Mouse (Mus musculus) stomach, embryonic 14.5 days (tissue): ENCODE data around the gene 6030468B19Rik. TPM values are rescaled to one million over a fixed set of nuclear protein-coding genes. Genes with fewer than 3 reads are reported as not detected.
"Not testable (repeated sequence)": the region's sequence is repeated elsewhere in the genome, so short reads cannot be mapped to it uniquely, and the experiment has no call there.

Experiments used
- ATAC-seq: fragments of 200-750 bp; cut with Nextera tagmentation; 2 replicates; pipeline ENCODE4 v1.8.0; 2017; ENCODE audit warnings: low read depth, moderate TSS enrichment; ENCODE audit not compliant: insufficient number of reproducible peaks, insufficient read depth, low FRiP score
- H3K27ac ChIP-seq: fragments of 300-500 bp; sonication (generic); 2 replicates; pipeline ENCODE4 v1.5.1; 2014; ENCODE audit warnings: mild to moderate bottlenecking, low read length, moderate library complexity, mixed read lengths
- H3K27me3 ChIP-seq: fragments of 300-500 bp; sonication (generic); 2 replicates; pipeline ENCODE4 v1.6.1; 2014; ENCODE audit warnings: low read length, control low read depth, mixed read lengths; ENCODE audit not compliant: control insufficient read depth, insufficient read depth
- H3K36me3 ChIP-seq: fragments of 300-500 bp; sonication (generic); 2 replicates; pipeline ENCODE4 v1.6.1; 2014; ENCODE audit warnings: mild to moderate bottlenecking, control low read depth, low read length, moderate library complexity, mixed read lengths; ENCODE audit not compliant: control insufficient read depth, insufficient read depth
- H3K4me1 ChIP-seq: fragments of 300-500 bp; sonication (generic); 2 replicates; pipeline ENCODE4 v1.6.1; 2014; ENCODE audit warnings: low read length, control low read depth, mixed read lengths; ENCODE audit not compliant: control insufficient read depth, insufficient read depth
- H3K4me2 ChIP-seq: fragments of 300-500 bp; sonication (generic); replicated peaks from 2 replicates; pipeline ENCODE4 v1.6.1; 2014; ENCODE audit warnings: low read depth, low read length, control low read depth
- H3K4me3 ChIP-seq: fragments of 300-500 bp; sonication (generic); 2 replicates; pipeline ENCODE4 v1.5.1; 2014; ENCODE audit warnings: low read depth, low read length, control low read depth
- H3K9ac ChIP-seq: fragments of 300-500 bp; sonication (generic); replicated peaks from 2 replicates; pipeline ENCODE4 v1.6.1; 2014; ENCODE audit warnings: low read depth, mild to moderate bottlenecking, control low read depth, low read length, moderate library complexity, mixed read lengths
- H3K9me3 ChIP-seq: fragments of 300-500 bp; sonication (generic); 2 replicates; pipeline ENCODE4 v1.6.1; 2016; ENCODE audit warnings: low read depth, low read length, control low read depth; ENCODE audit not compliant: control insufficient read depth
- WGBS: fragments of 180-500 bp; shearing (Covaris S2); extraction: QIAGEN DNeasy Blood & Tissue Kit; methylation state at CpG from one replicate; pipeline ENCODE4 v1.1.7; 2014; 5-methylcytosine and 5-hydroxymethylcytosine counted together
- polyA plus RNA-seq: library from polyadenylated mRNA; unstranded; fragments of >200 nt; fragmentation: Nextera tagmentation; extraction: Ambion mirVana; gene quantifications from 2 replicates; pipeline ENCODE4 v1.2.1, GENCODE M21; 2014

6030468B19Rik gene
- polyA plus RNA-seq, 1 experiment from 2014 or later, result 0.23 TPM

GRCm38 (mm10) chr11:117815850-117816249 is 18.4 kb downstream of the 6030468B19Rik start:
- ATAC-seq, H3K27me3 ChIP-seq, H3K9ac ChIP-seq, H3K9me3 ChIP-seq, H3K4me1 ChIP-seq, H3K4me3 ChIP-seq, H3K4me2 ChIP-seq, H3K27ac ChIP-seq: not testable (repeated sequence)
- peaks cover 55% of the 10 kb centered on the region for H3K36me3 ChIP-seq
- WGBS, result 71% methylated on average over 9 of the region's 9 CpGs

- H3K27ac ChIP-seq, result no peak overlapping the region
- H3K9ac ChIP-seq, result no peak overlapping the region
- H3K4me2 ChIP-seq, result no peak overlapping the region
- ATAC-seq, result no peak
- no peak overlapping the region for H3K4me3 ChIP-seq
- H3K9me3 ChIP-seq, result no peaks in the 10 kb centered on the region
- no peaks in the 10 kb centered on the region for H3K4me1 ChIP-seq
- 88% methylated on average over 12 of the region's 13 CpGs for WGBS
- no peaks in the 10 kb centered on the region for H3K27me3 ChIP-seq
- peaks cover 61% of the 10 kb centered on the region for H3K36me3 ChIP-seq
Observed at GRCm38 (mm10) chr11:117816389-117816996, 19.0 kb downstream of the 6030468B19Rik start.

- peaks cover 56% of the 10 kb centered on the region for H3K36me3 ChIP-seq
Observed at GRCm38 (mm10) chr11:117819095-117819494, 21.6 kb downstream of the 6030468B19Rik start.

DNA sequence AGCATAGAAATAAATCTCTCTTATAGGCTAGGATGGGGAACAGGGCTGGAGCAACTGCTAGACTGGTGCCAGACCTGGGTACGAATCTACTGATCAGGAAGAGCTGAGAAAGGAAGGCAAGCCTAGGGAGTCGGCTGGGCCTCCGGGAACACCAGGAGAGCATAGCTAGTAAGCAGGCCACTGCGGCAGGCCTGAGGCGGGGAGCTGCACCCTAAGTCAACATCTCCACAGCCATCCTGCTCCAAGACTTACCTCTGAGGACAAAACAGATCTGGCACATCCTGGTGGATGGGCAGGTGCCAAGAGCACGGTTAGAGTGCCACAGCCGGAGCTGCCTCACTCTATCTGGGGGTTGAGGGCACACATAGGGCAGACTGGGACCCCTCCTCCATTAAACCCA is 22.7 kb downstream of the 6030468B19Rik start:
- Histone ChIP-seq H3K36me3 (peaks cover 49% of the 10 kb centered on the region), H3K9me3 (no peaks in the 10 kb centered on the region), H3K27ac (no peak overlapping the region), H3K4me3 (no peak overlapping the region), H3K27me3 (no peaks in the 10 kb centered on the region), H3K4me1 (peaks cover 23% of the 10 kb centered on the region), H3K4me2 (no peak overlapping the region), H3K9ac (no peak overlapping the region)
- ATAC-seq, result no peak
- WGBS, result 89% methylated on average over 7 of the region's 7 CpGs

More at GRCm38 (mm10) chr11:117819095-117819494, 21.6 kb downstream of the 6030468B19Rik start:
- Histone ChIP-seq H3K4me3 (no peak overlapping the region), H3K9ac (no peak overlapping the region), H3K9me3 (no peaks in the 10 kb centered on the region), H3K27ac (no peak overlapping the region), H3K27me3 (no peaks in the 10 kb centered on the region), H3K4me2 (no peak overlapping the region), H3K4me1 (peaks cover 15% of the 10 kb centered on the region)
- ATAC-seq, result no peak
- 85% methylated on average over 8 of the region's 8 CpGs for WGBS

DNA sequence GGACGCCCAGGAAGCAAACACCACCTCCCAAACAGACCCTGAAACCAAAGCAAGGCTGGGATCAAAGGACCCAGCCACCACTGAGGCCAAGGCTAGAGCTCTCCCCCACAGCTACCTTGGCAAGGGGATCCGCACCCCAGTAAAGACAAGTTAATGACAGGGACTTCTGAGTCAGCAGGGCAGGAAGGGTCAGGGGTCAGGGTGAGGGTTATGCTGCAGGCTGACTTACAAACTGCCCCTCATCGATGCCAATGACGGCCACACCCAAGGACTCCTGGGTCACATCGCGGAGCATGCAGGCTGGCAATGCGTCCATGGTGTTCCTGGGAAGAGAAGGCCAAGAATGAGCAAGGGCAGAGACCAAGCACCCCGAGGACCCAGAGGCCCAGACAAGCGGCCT is 24.4 kb downstream of the 6030468B19Rik start:
- WGBS, result 88% methylated on average over 9 of the region's 9 CpGs
- Histone ChIP-seq H3K27ac (no peak overlapping the region), H3K9ac (no peak overlapping the region)

GRCm38 (mm10) chr11:117822728-117823241 is 25.3 kb downstream of the 6030468B19Rik start:
- peak overlapping the region; percentile 39; the same call in 1 of the 2 replicates for H3K27ac ChIP-seq
- ATAC-seq, result no peak
- no peaks in the 10 kb centered on the region for H3K27me3 ChIP-seq
- H3K9me3 ChIP-seq, result no peaks in the 10 kb centered on the region
- H3K4me3 ChIP-seq, result no peak overlapping the region
- no peak overlapping the region for H3K4me2 ChIP-seq
- WGBS, result 57% methylated on average over 7 of the region's 7 CpGs
- H3K9ac ChIP-seq, result no peak overlapping the region
- H3K4me1 ChIP-seq, result peaks cover 42% of the 10 kb centered on the region
- H3K36me3 ChIP-seq, result peaks cover 34% of the 10 kb centered on the region; the same call in 1 of the 2 replicates

More for the DNA sequence above, 24.4 kb downstream of the 6030468B19Rik start:
- no peak for ATAC-seq
- Histone ChIP-seq H3K4me3 (no peak overlapping the region), H3K4me1 (peaks cover 32% of the 10 kb centered on the region), H3K27me3 (no peaks in the 10 kb centered on the region), H3K4me2 (no peak overlapping the region), H3K9me3 (no peaks in the 10 kb centered on the region), H3K36me3 (peaks cover 37% of the 10 kb centered on the region)

GRCm38 (mm10) chr11:117823411-117823810 is 26.0 kb downstream of the 6030468B19Rik start:
- no peak for ATAC-seq
- no peak overlapping the region for H3K9ac ChIP-seq
- H3K4me2 ChIP-seq, result peak overlapping the region; percentile 85; the same call in 1 of the 2 replicates
- no peaks in the 10 kb centered on the region for H3K9me3 ChIP-seq
- no peaks in the 10 kb centered on the region for H3K27me3 ChIP-seq
- H3K4me3 ChIP-seq, result no peak overlapping the region
- H3K4me1 ChIP-seq, result peaks cover 46% of the 10 kb centered on the region
- peak overlapping the region; percentile 39; the same call in 1 of the 2 replicates for H3K27ac ChIP-seq
- peaks cover 30% of the 10 kb centered on the region; the same call in 1 of the 2 replicates for H3K36me3 ChIP-seq
- WGBS, result 86% methylated on average over 6 of the region's 6 CpGs

- Histone ChIP-seq H3K9ac (peak overlapping the region; percentile 74; the same call in 1 of the 2 replicates), H3K36me3 (peaks cover 22% of the 10 kb centered on the region; the same call in 1 of the 2 replicates), H3K4me3 (peak overlapping the region; percentile 64), H3K9me3 (no peaks in the 10 kb centered on the region), H3K27me3 (no peaks in the 10 kb centered on the region), H3K4me1 (peaks cover 55% of the 10 kb centered on the region), H3K27ac (peak overlapping the region; percentile 95; the same call in 1 of the 2 replicates), H3K4me2 (peak overlapping the region; percentile 85)
- WGBS, result 18% methylated on average over 23 of the region's 23 CpGs
- ATAC-seq, result peak; percentile 55; the same call in 1 of the 2 replicates
Observed at GRCm38 (mm10) chr11:117824060-117824969, 26.9 kb downstream of the 6030468B19Rik start.
